Comparison of ENCODE assay signal across 8 mouse cellular contexts in the genomic region with DNA sequence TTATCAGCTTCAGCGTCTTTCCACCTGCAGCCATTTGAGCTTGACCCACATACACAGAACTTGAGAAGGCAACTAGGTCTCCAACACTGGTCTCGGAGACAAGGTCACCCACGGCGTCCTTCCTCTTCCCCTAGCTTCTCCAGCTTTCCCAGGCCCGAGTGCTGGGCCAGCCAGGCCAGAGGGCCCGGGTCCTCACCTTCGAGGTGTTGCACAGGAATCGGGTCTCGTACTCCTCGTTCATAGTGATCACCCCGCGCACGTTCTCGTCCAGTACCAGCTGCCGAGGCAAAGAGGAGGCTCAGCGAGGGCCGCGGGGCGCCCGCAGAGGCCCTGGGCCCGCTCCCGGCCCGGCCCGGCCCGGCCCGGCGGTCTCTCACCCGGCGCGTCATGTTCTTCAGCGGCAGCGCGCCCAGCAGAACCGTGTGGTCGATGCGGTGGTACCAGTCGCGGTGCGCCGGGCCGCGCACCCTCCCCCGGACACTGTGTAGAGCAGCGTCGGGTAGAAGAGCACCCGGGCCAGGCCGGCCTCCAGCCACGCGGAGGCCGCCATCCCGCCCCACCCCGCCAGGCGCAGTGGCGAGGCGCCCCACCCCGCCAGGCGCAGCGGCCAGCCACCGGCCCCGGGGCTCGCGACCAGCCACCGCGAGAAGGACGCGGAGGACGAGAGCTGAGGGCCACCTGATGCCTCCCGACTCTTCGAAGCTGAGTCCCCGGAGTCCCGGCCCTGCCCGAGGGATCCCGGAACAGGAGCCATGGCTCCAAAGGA. TPM values are rescaled to one million over a fixed set of nuclear protein-coding genes. Genes with fewer than 3 reads are reported as not detected.
DNase-seq lines count a peak whose midpoint lies in the region; ATAC-seq lines count a peak whose summit lies in the region.

No protein-coding gene starts in this region.

- H3K9ac ChIP-seq in hindbrain, embryonic 15.5 days: peak overlapping the region; percentile 95

- intact Hi-C loops in left cerebral cortex, postnatal 36 days (cut with DNase I): loop anchor here (10.0 kb wide), 1 partner anchor 147 kb away; no protein-coding TSS in a partner anchor

- H3K4me2 ChIP-seq in hindbrain, embryonic 15.5 days: peak overlapping the region; percentile 96

- under 1% methylated on average over 66 of the region's 73 CpGs for WGBS in hindbrain, embryonic 15.5 days

- DNase-seq in cerebellum, postnatal 36 days: peak; percentile 65 to 76
- peak; percentile 79 for DNase-seq in gastrocnemius, adult 18-20 months (ENCODE audit: low spot score)
- peak; percentile 65 to 66 for DNase-seq in left cerebral cortex, postnatal 36 days (ENCODE audit: low spot score in 2 of 2)
- peak; percentile 74 for DNase-seq in mesoderm, embryonic 11.5 days (ENCODE audit: low read depth, low spot score)
- peak; percentile 27 to 31 for DNase-seq in right cerebral cortex, postnatal 36 days (ENCODE audit: low spot score in 2 of 2)
- peak; percentile 77 to 78 for DNase-seq in urinary bladder, postnatal 4 days (ENCODE audit: low spot score in 2 of 2)

- peak overlapping the region; percentile 79 for H3K4me3 ChIP-seq in hindbrain, embryonic 15.5 days

- no peaks in the 10 kb centered on the region for H3K27me3 ChIP-seq in hindbrain, embryonic 15.5 days

- no peaks in the 10 kb centered on the region for H3K9me3 ChIP-seq in hindbrain, embryonic 15.5 days

- H3K4me1 ChIP-seq in hindbrain, embryonic 15.5 days (replicated peaks): peaks cover 40% of the 10 kb centered on the region

- H3K27ac ChIP-seq in hindbrain, embryonic 15.5 days (replicated peaks): peak overlapping the region; percentile 94

- ATAC-seq in activated CD4-positive, CD25-positive, alpha-beta regulatory T cell, adult 4 months: peak; percentile 71
- peak; percentile 86 for ATAC-seq in hindbrain, embryonic 15.5 days (ENCODE audit: low FRiP score, low read depth)

- peaks cover 14% of the 10 kb centered on the region for H3K36me3 ChIP-seq in hindbrain, embryonic 15.5 days

RNA-seq across cellular contexts. Expression of gene Ndufs3, which starts 12.8 kb away (rescaled TPM):
- polyA plus RNA-seq in activated CD4-positive, CD25-positive, alpha-beta regulatory T cell, adult 4 months (2017; shearing (Covaris generic)): 100 to 1,000 TPM; 119 to 121 TPM
- total RNA-seq in gastrocnemius, adult 18-20 months (2021): 100 to 1,000 TPM; 489 to 535 TPM
- polyA plus RNA-seq in hindbrain, embryonic 15.5 days (2015; fragmentation: Nextera tagmentation; extraction: Ambion mirVana): 208 and 220 TPM in 2 replicates
- total RNA-seq in left cerebral cortex, postnatal 36 days (2021): 100 to 1,000 TPM; 229 to 240 TPM

RNA-seq across cellular contexts. Expression of gene Kbtbd4, which starts 12.9 kb away (rescaled TPM):
- polyA plus RNA-seq in activated CD4-positive, CD25-positive, alpha-beta regulatory T cell, adult 4 months (2017; shearing (Covaris generic)): 10 to 100 TPM; 34.3 to 37.8 TPM
- 10 to 100 TPM; 17.8 to 19.2 TPM for total RNA-seq in gastrocnemius, adult 18-20 months (2021)
- polyA plus RNA-seq in hindbrain, embryonic 15.5 days (2015; fragmentation: Nextera tagmentation; extraction: Ambion mirVana): 52.7 and 58.0 TPM in 2 replicates
- total RNA-seq in left cerebral cortex, postnatal 36 days (2021): 10 to 100 TPM; 39.6 to 39.8 TPM

RNA-seq across cellular contexts. Expression of gene Celf1, which starts 22.8 kb away (rescaled TPM):
- polyA plus RNA-seq in activated CD4-positive, CD25-positive, alpha-beta regulatory T cell, adult 4 months (2017; shearing (Covaris generic)): 10 to 100 TPM; 44.5 to 53.3 TPM
- 10 to 100 TPM; 50.3 to 63.6 TPM for total RNA-seq in gastrocnemius, adult 18-20 months (2021)
- polyA plus RNA-seq in hindbrain, embryonic 15.5 days (2015; fragmentation: Nextera tagmentation; extraction: Ambion mirVana): 94.7 and 103 TPM in 2 replicates
- 100 to 1,000 TPM; 145 to 163 TPM for total RNA-seq in left cerebral cortex, postnatal 36 days (2021)

RNA-seq across cellular contexts. Expression of gene C1qtnf4, which starts 31.8 kb away (rescaled TPM):
- 1 to 10 TPM in 1 of 2 experiments, under 1 TPM in 1; 0.89 to 1.5 TPM for polyA plus RNA-seq in activated CD4-positive, CD25-positive, alpha-beta regulatory T cell, adult 4 months (2017; shearing (Covaris generic))
- 1 to 10 TPM; 6.5 to 9.7 TPM for total RNA-seq in gastrocnemius, adult 18-20 months (2021)
- 152 and 182 TPM in 2 replicates for polyA plus RNA-seq in hindbrain, embryonic 15.5 days (2015; fragmentation: Nextera tagmentation; extraction: Ambion mirVana)
- total RNA-seq in left cerebral cortex, postnatal 36 days (2021): 100 to 1,000 TPM; 279 to 315 TPM

Comparison
In these comparisons a context has a peak if more than half of its experiments do, and no peak if none do; other contexts are left out.
1. Peak in every context shown above with its lines: DNase-seq, ATAC-seq, H3K4me3 ChIP-seq and H3K27ac ChIP-seq.
2. DNase-seq: peak in every context shown above with its lines; median percentile 79 in gastrocnemius, adult 18-20 months; 78 in urinary bladder, postnatal 4 days; 74 in mesoderm, embryonic 11.5 days; 70 in cerebellum, postnatal 36 days; 66 in left cerebral cortex, postnatal 36 days; 29 in right cerebral cortex, postnatal 36 days.